Mouse (Mus musculus) adrenal gland, adult (tissue): Measurements from ENCODE around the gene Col24a1.
A peak's percentile ranks its signal among the peaks of the same experiment; 100 is the strongest.
"Not testable (repeated sequence)": the region's sequence is repeated elsewhere in the genome, so short reads cannot be mapped to it uniquely, and the experiment has no call there.

Experiments
- DNase-seq, 2 experiments: peaks; one replicate each; pipeline ENCODE4 v3.0.0; 2022 to 2023; ENCODE audit warnings: low spot score in 1 of 2; ENCODE audit not compliant: inconsistent age in 2 of 2

Gene Col24a1

DNA sequence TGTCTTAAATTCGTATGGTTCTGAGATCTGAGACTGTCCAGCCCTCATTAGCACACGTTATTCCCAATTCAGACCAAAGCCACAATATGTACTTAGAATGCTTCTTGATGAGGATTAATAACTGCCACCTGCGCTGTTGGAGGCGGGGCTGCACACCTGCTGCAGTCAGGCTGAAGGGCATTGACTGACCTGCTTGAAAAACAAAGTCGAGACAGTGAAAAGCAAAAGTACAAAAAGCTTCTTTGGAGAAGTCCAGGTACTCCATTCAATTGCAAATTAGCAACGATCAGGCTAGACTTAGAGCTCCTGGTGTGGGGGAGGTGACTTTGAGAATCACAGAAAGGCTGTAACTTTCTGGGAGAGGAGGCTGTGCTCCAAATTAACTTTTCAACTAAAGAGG, 150.9 kb downstream of the Col24a1 start:
- not testable (repeated sequence) for DNase-seq

DNA sequence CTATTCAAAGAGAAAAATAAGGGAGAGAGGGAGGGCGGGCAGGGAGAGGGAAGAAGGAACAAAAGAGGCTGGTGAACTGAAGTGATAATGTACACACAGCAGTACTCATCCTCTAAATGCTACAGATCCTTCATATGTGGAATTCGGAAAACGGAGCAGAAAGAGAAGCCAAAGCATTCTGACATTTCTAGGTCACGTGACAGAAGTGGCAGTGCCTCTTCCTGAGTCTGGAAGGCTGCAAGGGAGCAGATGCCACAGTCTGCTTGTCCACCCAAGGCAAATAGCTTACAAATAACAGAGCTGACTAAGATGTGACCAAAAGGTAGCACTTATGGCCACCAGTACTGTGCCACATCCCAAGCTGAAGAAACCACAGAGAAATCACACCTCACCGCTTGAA, 164.8 kb downstream of the Col24a1 start:
- DNase-seq, result no peak

DNA sequence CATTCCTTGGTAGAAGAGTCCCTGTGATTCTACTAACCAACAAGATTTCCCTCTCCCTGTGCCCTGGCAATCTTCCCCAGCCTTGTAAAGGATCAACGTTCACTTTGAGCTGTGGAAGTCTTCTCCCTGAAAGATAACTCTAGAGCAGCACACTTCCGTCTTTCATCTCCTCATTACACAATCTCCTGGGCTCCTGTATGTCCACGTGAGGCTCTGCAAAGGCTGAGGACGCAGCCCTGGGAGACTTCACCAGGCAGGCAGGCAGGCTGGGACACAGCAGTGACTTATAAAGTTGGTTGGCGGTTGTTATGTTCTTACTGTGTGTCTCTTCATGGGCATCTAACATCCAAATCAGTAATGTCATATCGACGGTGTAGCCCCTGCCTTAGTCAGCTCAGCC, 170.1 kb downstream of the Col24a1 start:
- DNase-seq, result no peak

DNA sequence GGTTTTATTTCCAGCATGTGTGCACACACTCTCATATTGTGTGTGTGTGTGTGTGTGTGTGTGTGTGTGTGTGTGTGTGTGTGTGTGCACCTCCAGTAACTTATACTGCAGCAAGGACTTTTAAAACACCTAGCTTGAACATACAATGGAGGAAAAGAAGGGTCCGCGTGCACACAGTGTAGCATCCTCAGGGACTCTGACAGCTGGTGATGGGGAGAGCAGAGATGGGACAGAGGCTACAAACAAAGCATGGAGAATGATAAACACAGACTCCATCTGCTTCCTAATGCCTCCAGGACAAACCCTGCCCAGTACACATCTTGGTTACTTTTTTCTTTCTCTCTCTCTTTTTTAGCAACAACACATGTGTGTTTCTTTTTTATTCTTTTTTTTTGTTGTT, 171.5 kb downstream of the Col24a1 start:
- no peak for DNase-seq

DNA sequence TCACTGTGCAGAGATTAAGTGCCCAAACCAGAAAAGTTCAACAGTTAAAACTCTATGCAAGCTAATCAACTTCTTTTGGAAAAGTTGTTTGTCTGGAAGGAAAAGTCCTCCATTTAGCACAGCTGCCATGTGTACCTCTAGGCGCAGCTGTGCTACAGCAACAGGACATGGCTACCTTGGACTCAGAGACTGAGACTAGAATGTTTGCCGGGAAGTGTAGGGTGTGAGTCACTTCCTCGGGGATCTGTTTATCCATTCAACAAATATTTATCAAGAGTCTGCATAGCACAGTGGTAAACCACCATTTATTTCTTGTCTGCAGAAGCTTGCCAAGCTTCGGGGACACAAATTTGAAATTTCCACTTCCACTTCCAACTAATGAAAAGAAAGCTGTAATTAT, 178.8 kb downstream of the Col24a1 start:
- no peak for DNase-seq

DNA sequence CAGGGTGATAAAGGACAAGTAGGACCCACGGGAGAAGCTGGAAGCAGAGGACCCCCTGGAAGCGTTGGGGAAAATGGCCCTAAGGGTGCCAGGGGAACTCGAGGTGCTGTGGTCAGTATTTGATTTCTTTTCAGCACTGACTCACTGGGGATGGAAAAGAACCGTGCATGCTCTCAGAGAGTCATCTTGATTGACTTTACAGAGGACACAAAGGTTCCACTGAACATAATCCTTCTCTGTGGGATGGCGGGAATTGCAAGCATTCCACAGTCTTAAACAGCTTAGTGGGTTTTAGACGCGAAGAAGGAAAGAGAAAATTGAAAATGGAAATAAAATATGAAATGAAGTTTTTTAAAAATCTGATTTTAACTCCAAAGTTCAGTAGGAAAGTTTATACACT, 181.9 kb downstream of the Col24a1 start:
- DNase-seq, result peak in 1 of 2 experiments; percentile 3

DNA sequence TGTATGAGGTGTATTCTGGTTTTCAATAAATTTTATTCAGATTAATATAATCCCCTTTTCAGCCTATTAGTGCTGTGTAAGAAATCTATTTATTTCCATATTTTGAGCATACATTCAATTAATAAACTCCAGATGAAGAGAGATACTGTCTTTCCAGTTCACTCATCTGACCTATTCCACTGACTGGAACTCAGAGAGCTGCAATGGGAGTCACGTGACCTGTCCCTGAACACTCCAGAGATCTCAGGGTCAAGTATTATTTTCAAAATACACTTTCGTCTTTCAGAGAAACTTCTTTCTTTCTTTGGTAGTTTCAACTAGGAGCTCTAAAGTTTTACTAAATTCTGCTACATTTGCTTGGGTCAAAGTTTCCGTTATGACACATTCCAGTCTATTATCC, 184.4 kb downstream of the Col24a1 start:
- no peak for DNase-seq

DNA sequence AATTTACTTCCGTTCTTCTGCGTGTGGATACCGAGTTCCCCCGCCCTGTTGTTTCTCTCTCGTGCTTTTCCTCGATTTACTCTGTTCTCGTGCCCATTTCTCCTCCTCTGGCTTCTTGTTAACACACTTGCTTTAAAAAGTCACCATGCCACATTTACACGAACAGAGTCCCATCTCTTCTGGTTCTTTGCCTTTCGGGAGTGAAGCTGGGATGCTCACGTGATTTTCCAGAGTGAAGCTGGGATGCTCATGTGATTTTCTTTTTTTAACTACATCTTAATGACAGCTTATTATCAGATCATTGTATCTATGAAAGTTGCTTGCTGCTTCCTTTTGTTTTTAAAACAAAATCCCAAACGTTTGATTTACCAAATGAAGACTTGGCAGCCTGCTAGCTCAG, 184.8 kb downstream of the Col24a1 start:
- DNase-seq, result no peak

DNA sequence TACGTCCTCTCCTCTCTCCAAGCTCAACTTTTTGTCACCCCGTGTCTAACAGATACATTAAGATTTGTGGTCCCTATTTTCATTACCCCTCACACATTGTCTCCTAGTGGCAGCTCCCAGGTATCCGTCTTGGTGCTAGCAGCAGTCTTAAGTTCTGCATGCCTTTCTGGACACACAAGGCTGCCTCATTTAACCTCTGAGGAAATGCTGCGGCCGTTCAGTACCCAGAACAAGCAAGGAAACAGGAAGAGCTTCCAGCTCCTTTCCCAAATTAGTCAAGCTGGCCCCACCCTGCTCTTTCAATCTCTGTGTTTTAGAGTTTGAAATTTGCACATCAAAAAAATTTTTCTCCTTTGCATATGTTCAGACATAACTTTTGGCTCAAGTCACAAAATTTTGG, 186.2 kb downstream of the Col24a1 start:
- DNase-seq, result no peak

DNA sequence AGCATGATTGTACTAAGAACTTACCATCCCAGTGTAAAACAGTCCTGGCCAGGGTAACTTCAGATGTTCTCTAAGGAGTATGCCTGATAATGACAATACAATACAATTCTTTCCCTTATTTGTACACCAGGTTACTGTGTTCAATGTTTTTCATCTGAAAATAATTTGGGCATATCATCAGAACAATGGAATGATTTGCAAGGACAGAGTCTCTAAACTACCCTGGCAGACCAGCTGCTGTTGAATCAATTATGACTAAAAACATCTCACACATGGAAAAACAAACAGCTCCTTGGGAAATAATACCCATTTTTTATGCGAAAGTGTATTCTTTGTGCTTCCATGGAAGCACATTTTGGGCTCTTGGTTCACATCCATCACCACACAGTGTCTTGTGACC, 198.0 kb downstream of the Col24a1 start:
- DNase-seq, result no peak

DNA sequence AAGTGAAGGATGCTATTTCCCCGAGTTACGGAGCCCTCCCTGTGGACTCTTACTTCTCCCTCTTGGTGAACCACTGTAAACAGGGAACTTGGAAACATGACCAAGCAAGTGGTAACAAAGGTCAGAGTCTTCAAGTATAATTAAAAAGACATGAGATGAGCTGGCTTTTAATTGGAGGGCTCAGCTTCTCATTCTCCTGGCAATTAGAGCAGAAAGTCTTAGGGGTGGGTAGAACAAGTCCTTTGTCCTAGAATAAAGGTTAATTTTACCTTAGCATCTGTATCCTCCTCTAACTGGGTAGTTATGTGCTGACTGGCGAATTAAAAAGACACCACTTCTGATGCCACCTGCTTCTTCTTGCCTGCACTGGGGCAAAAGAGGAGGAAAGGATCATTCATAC, 199.1 kb downstream of the Col24a1 start:
- DNase-seq, result no peak

DNA sequence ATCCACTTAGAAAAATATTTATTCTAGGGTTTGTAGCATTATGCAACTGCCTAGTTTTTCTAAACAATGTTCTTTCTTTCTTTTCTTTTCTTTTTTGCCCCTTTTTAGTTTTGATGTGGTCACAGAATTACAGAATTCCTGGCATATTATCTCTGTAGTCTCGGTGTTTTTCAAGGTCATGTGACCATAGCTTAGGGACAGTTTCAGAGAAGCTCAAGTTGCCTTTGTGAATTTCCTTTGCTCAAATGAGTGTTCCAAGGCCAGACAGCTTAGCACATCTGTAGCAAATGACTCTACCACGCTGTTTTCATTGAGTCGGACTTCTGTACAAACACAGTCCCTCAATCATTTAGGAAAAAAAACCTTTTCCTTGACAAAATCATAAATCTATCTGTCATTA, 205.9 kb downstream of the Col24a1 start:
- no peak for DNase-seq

DNA sequence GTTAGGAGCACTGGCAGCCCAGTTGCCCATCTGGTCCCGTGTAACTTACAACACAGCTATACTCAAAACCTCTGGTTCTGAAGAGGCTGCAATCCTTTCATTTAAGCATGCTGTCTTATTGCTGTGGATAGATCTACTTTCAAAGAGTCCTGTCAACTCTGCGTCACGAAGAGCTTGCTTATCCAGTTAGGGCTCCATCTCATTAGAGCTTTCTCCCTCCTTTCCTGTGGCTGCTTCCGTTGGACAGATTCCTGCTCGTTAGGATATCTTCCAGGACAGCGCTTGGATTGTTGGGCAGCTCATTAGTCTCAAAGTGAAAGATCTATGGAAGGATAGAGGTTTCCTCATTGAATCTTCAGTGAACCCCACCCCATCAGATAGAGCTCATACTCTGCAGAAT, 206.6 kb downstream of the Col24a1 start:
- no peak for DNase-seq

DNA sequence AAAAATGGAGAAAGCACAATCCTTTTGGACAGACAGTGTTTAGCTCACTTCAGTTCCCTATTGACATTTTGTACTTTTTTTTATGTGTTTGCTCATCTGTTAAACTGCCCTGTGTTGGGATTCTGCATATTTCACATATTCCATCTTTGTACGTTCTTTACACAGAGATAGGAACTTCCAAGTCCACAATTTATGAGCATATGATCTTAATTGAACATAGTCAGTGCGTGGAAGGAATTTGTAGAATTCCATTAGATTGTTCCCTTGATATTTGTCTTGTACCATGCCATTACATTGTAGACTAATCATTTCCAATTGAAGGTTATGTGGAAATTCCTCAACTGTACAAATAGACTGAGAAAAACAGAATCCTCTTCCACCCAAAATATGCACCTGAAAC, 212.6 kb downstream of the Col24a1 start:
- no peak for DNase-seq

DNA sequence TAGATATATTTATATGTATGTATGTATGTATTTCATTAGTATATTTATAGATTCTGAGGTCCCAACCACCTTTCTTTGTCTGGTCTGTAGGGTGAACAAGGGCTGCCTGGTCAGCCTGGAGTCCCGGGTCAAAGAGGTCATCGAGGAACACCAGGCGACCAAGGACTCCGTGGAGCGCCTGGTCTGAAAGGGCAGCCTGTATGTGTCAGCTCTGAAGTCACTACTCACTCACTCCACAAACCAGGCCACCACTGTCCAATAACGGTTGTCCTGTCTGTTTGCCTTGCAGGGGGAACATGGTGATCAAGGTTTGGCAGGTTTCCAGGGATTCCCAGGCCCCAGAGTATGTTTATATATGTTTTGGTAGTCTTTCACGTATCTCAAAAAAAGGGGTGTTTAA, 216.3 kb downstream of the Col24a1 start:
- no peak for DNase-seq

DNA sequence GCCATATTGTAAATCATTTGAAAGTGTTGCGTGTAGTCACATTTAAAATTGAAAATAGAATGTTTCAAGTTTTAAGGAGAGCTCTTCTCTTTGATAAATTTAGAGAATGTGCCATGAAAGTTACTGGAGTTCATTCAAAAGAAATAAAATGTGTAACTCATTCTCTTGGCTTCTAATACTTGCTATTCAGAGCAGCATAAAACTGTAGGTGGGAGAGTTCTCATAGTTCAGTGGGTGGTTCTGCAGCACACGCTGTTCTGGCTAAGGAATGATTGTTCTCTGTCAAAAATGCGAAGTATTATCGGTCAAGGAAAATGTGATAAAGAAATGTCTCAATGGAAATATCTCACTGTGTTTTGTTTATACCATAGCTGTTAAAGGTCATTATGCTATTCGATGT, 221.9 kb downstream of the Col24a1 start:
- DNase-seq, result no peak

DNA sequence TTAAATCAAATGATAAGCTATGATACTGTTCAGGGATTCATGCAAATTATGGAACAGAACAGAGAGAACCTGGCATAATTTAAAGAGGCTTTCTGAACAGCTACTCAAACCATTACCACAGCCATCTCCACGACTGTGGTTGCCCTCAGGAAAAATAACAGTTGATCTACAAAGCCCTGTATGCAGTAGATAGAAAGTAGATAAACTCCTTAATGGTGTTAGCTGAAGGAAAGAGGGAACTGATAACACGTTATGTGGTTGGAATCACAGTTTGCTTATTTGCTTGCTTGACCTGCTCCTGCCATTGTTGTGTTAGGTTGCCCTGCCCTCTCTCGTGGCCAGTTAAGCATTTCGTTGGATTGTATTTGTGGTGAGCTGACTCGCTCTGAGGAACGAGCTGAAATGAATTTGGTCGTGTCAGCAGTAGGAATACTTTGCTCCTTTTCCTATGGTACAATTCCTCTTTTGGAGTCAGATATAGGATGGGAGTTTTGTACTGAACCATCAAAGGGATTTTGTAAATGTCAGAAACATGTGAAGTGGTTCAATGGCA, 229.3 kb downstream of the Col24a1 start:
- no peak for DNase-seq

DNA sequence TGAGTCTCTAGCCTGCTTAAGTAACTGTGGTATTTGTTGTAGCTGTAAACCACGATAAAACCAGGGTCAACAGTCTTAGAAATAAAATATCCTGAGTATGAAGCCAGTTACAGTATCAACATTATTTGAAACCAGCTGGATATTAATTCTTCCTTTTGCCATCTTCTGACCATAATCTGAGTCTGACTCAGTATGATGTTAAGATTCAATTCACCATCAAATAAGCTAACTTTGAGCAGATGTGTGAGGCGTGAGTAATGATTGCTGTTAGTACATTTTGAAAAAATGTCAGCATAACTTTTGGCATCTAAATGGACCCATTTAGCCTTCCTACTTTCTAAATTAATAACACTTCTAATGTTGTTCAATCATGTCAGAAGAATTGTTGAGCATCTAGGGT, 230.0 kb downstream of the Col24a1 start:
- no peak for DNase-seq

DNA sequence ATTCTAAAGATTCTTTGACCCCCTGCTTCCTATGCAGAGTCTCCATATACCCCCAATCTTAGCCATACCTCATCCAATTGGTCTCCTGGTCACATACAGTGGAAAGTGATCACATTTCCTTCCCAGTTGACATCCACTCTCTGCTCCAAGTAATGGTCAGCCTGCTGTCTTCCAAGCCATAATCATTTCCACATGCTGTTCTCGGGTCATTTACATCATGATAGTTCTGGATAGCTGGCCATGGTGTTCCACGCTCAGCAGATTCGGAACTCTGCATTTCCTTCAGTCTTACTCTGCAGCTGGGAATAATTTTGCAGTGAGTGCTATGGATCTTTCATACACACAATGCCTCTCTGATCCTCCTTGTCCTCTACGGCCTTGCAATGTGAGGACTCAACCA, 233.0 kb downstream of the Col24a1 start:
- no peak for DNase-seq

DNA sequence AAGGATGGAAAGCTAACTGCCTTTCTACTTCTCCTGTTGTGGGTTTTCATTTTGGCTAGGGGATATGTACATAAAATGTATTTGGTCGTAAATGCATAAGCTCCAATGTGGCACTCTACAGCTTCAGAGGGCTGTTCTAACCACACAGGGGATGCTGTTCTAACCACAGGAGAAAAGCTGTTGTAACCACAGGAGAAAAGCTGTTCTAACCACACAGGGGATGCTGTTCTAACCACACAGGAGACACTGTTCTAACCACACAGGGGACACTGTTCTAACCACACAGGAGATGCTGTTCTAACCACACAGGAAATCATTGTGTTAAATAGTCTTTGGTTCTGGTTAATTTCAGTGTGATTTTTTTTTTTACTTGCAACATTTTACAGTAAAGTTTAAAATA, 245.6 kb downstream of the Col24a1 start:
- DNase-seq, result no peak

DNA sequence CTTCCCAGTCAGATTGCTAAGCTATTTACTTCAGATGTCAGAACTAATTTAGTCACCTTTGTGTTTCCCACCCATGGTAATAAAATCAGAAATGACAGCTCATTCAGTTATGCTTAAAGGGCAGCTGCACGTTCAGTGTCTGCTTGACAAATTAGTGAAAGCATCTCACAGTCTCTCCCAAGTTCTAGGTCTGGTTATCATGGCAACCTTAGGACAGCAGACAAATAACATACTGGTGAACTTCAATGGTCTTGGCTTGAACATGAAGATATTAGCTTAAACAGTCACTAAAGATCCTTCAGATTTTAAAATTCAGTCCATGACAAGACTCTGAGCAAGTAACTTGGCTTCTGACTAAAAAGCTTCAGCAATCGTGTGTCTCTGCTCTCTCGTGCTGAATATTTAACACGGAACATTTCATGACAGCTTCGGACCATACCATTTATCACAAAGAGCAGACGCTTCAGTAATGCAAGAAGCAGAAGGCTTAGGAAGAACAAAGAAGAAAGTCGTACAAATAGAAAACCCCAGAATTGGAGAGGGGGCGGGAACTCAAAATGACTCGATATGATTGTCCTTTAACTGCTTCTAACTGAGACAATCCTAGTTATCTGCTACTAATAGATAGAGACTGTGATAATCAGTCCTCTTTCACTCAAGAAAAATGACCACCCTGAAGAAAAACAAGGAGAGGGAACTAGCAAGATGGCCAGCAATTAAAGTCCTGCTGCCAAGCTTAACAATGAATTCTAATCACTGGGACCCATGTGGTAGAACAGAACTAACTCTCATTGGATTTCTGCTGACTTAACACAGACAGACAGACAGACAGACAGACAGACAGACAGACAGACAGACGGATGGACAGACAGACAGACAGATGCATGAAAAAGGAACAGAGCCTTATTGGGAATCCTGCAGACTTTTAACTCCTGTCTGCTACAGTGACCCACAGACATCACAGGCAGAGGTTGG, 256.5 kb downstream of the Col24a1 start:
- no peak for DNase-seq

DNA sequence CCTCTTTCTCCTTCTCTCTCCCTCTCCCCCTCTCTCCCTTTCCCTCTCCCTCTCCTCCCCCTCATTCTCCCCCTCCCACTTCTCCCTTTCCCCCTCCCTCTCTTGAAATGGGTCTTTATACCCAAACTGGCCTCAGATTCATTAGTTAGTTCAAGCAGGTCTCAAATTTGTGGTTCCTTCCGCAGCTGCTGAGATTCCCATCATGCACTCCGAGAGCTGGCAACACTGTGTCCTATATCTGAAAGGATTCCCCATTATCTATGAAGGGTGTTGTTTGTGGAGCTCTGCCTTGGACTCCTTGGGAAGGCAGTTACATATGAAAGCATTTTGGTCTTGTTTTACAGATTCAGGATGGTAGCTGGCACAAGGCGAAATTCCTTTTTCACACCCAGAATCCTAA, 257.9 kb downstream of the Col24a1 start:
- DNase-seq, result no peak

DNA sequence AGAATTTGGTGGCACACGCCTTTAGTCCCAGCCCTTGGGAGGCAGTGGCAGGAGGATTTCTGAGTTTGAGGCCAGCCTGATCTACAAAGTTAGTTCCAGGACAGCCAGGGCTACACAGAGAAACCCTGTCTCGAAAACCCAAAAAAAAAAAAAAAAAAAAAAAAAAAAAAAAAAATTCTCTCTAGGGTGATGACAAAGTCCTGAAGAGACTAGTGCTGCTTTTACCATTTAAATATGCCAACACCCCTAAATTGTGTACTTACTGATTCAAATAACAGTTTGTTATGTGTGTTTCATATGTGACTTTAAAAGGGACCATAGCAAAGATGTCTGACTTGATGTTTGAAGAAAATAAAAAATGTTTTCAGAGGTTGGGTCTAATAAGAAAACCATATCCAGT, 262.1 kb downstream of the Col24a1 start:
- DNase-seq, result no peak
